Mouse (Mus musculus) ES-E14 (cell line): ENCODE data around the gene Pou3f3.

Experiments
- CHD2 ChIP-seq: IDR thresholded peaks from 2 replicates; pipeline ENCODE4 v1.6.1; 2014; ENCODE audit warnings: mild to moderate bottlenecking, low read depth, low read length, inconsistent platforms
- HCFC1 ChIP-seq: IDR thresholded peaks from 2 replicates; pipeline ENCODE4 v1.6.1; 2012; ENCODE audit warnings: low read length, inconsistent platforms, borderline replicate concordance; ENCODE audit not compliant: insufficient read depth
- ZC3H11A ChIP-seq: IDR thresholded peaks from 2 replicates; pipeline ENCODE4 v1.6.1; 2012; ENCODE audit warnings: low read depth, mild to moderate bottlenecking, inconsistent platforms, low read length, borderline replicate concordance

- TF ChIP-seq HCFC1 (no peak), ZC3H11A (no peak), CHD2 (no peak)
Measured at GRCm38 (mm10) chr1:42727676-42728075, 32.1 kb downstream of the Pou3f3 start.
